Mouse (Mus musculus) stomach, postnatal 0 days (tissue): Measurements from ENCODE around the gene Insc.

Experiments used
- CTCF ChIP-seq: IDR thresholded peaks from 2 replicates; pipeline ENCODE4 v1.5.1; 2016; ENCODE audit warnings: antibody characterized with exemption, low read depth, mild to moderate bottlenecking, moderate library complexity
- EP300 ChIP-seq: optimal IDR thresholded peaks from 2 replicates; pipeline ENCODE3; 2016; ENCODE audit warnings: antibody characterized with exemption

- TF ChIP-seq CTCF: no peak
- no peak for TF ChIP-seq EP300
These were observed 34.8 kb downstream of the Insc start for GRCm38 (mm10) chr7:114778156-114778770.
